Mouse (Mus musculus) CH12.LX (cell line): ENCODE results near the gene Xpa. TPM values are rescaled to one million over a fixed set of nuclear protein-coding genes. Genes with fewer than 3 reads are reported as not detected.

ENCODE experiments used
- DNase-seq: peaks from one replicate; pipeline ENCODE4 v3.0.0-alpha.2; 2013; ENCODE audit errors: extremely low read depth
- H3K27ac ChIP-seq: 2 replicates; pipeline ENCODE4 v1.5.1; 2012; ENCODE audit warnings: low read depth, mild to moderate bottlenecking, control low read depth, moderate library complexity; ENCODE audit not compliant: insufficient read depth
- H3K27me3 ChIP-seq: replicated peaks from 2 replicates; pipeline ENCODE3; 2012; ENCODE audit warnings: inconsistent platforms
- H3K36me3 ChIP-seq, 2 experiments: replicated peaks in 1 of 2; 2 replicates each; pipeline versions ENCODE3 to v1.6.1; 2012; ENCODE audit warnings: inconsistent platforms in 1 of 2, low read length in 1 of 2, mild to moderate bottlenecking in 1 of 2, mixed read lengths in 1 of 2, moderate library complexity in 1 of 2; ENCODE audit not compliant: control insufficient read depth in 1 of 2, insufficient read depth in 1 of 2
- H3K4me1 ChIP-seq, 2 experiments: 2 replicates each; pipeline ENCODE4 v1.6.1; 2012; ENCODE audit warnings: inconsistent platforms in 1 of 2, moderate library complexity in 1 of 2; ENCODE audit not compliant: insufficient read depth in 2 of 2, control insufficient read depth in 1 of 2
- H3K4me2 ChIP-seq: 2 replicates; pipeline ENCODE4 v1.6.1; 2012; ENCODE audit warnings: low read depth, mild to moderate bottlenecking, control low read depth; ENCODE audit not compliant: poor library complexity, insufficient read depth, severe bottlenecking
- H3K4me3 ChIP-seq, 3 experiments: fragments of 150-350 bp in 1 of 3; sonication (generic) in 1 of 3; replicated peaks in 1 of 3; 2 replicates each; pipeline versions ENCODE3 to v1.5.1; 2011 to 2012; ENCODE audit warnings: low read depth in 2 of 3, low read length in 2 of 3, mild to moderate bottlenecking in 2 of 3, moderate library complexity in 2 of 3, control low read depth in 1 of 3, improper control_type of control experiment in 1 of 3, inconsistent platforms in 1 of 3, mixed read lengths in 1 of 3; ENCODE audit not compliant: poor library complexity in 1 of 3
- H3K79me2 ChIP-seq: replicated peaks from 2 replicates; pipeline ENCODE4 v1.6.1; 2012; ENCODE audit warnings: mild to moderate bottlenecking, moderate library complexity; ENCODE audit not compliant: control insufficient read depth, poor library complexity, insufficient read depth, severe bottlenecking; ENCODE audit errors: extremely low read depth
- H3K9ac ChIP-seq: 2 replicates; pipeline ENCODE4 v1.6.1; 2012; ENCODE audit warnings: low read depth, mild to moderate bottlenecking, control low read depth, moderate library complexity; ENCODE audit not compliant: insufficient read depth
- H3K9me3 ChIP-seq: replicated peaks from 2 replicates; pipeline ENCODE3; 2012; ENCODE audit warnings: low read length, inconsistent platforms, mixed read lengths
- BHLHE40 ChIP-seq: IDR thresholded peaks from 2 replicates; pipeline ENCODE4 v1.6.1; 2011; ENCODE audit warnings: mild to moderate bottlenecking, low read depth, low read length, improper control_type of control experiment
- CHD2 ChIP-seq: IDR thresholded peaks from 2 replicates; pipeline ENCODE4 v1.6.1; 2011; ENCODE audit warnings: low read length, improper control_type of control experiment
- CTCF ChIP-seq, 2 experiments: IDR thresholded peaks in 1 of 2; conservative IDR thresholded peaks in 1 of 2; 2 replicates each; pipeline ENCODE4 v1.5.1; 2011 to 2012; ENCODE audit warnings: low read depth in 2 of 2, low read length in 2 of 2, improper control_type of control experiment in 1 of 2, inconsistent platforms in 1 of 2, mild to moderate bottlenecking in 1 of 2, moderate library complexity in 1 of 2
- E2F4 ChIP-seq: IDR thresholded peaks from 2 replicates; pipeline ENCODE4 v1.6.1; 2011; ENCODE audit warnings: low read depth, low read length, improper control_type of control experiment; ENCODE audit not compliant: insufficient replicate concordance
- ELF1 ChIP-seq: IDR thresholded peaks from 2 replicates; pipeline ENCODE4 v1.6.1; 2014; ENCODE audit warnings: low read depth, mild to moderate bottlenecking, inconsistent platforms, low read length, improper control_type of control experiment
- EP300 ChIP-seq: IDR thresholded peaks from 2 replicates; pipeline ENCODE4 v1.6.1; 2011; ENCODE audit warnings: low read length, improper control_type of control experiment
- ETS1 ChIP-seq: conservative IDR thresholded peaks from 2 replicates; pipeline ENCODE4 v1.6.1; 2012; ENCODE audit warnings: low read depth, mild to moderate bottlenecking, inconsistent platforms, low read length, improper control_type of control experiment, moderate library complexity
- GABPA ChIP-seq: IDR thresholded peaks from 2 replicates; pipeline ENCODE4 v1.6.1; 2012; ENCODE audit warnings: low read depth, low read length, improper control_type of control experiment, inconsistent platforms; ENCODE audit not compliant: insufficient replicate concordance
- HCFC1 ChIP-seq: IDR thresholded peaks from 2 replicates; pipeline ENCODE4 v1.6.1; 2012; ENCODE audit warnings: low read depth, mild to moderate bottlenecking, inconsistent platforms, low read length, improper control_type of control experiment
- JUN ChIP-seq: IDR thresholded peaks from 2 replicates; pipeline ENCODE4 v1.6.1; 2011; ENCODE audit warnings: low read depth, mild to moderate bottlenecking, low read length, improper control_type of control experiment, moderate library complexity; ENCODE audit not compliant: insufficient read depth
- JUND ChIP-seq: conservative IDR thresholded peaks from 2 replicates; pipeline ENCODE4 v1.6.1; 2011; ENCODE audit warnings: low read depth, low read length, improper control_type of control experiment
- KAT2A ChIP-seq: IDR thresholded peaks from 2 replicates; pipeline ENCODE4 v1.6.1; 2012; ENCODE audit warnings: low read length, improper control_type of control experiment, inconsistent platforms; ENCODE audit not compliant: insufficient replicate concordance
- MAFK ChIP-seq: IDR thresholded peaks from 2 replicates; pipeline ENCODE4 v1.6.1; 2011; ENCODE audit warnings: low read length, improper control_type of control experiment; ENCODE audit not compliant: insufficient replicate concordance
- MAX ChIP-seq: IDR thresholded peaks from 2 replicates; pipeline ENCODE4 v1.6.1; 2011; ENCODE audit warnings: low read length, improper control_type of control experiment
- MEF2A ChIP-seq: IDR thresholded peaks from 2 replicates; pipeline ENCODE4 v1.6.1; 2014; ENCODE audit warnings: low read depth, mild to moderate bottlenecking, inconsistent platforms, low read length, improper control_type of control experiment, borderline replicate concordance
- MXI1 ChIP-seq: IDR thresholded peaks from 2 replicates; pipeline ENCODE4 v1.6.1; 2011; ENCODE audit warnings: mild to moderate bottlenecking, low read depth, low read length, improper control_type of control experiment
- MYC ChIP-seq: IDR thresholded peaks from 2 replicates; pipeline ENCODE4 v1.6.1; 2011; ENCODE audit warnings: low read depth, mild to moderate bottlenecking, improper control_type of control experiment, low read length
- NELFE ChIP-seq: IDR thresholded peaks from 2 replicates; pipeline ENCODE4 v1.6.1; 2011; ENCODE audit warnings: low read depth, low read length, improper control_type of control experiment
- NRF1 ChIP-seq: IDR thresholded peaks from 2 replicates; pipeline ENCODE4 v1.6.1; 2014; ENCODE audit warnings: low read depth, mild to moderate bottlenecking, inconsistent platforms, low read length, improper control_type of control experiment, moderate library complexity
- POLR2A ChIP-seq: IDR thresholded peaks from 2 replicates; pipeline ENCODE4 v1.6.1; 2011; ENCODE audit warnings: low read depth, mild to moderate bottlenecking, improper control_type of control experiment, low read length
- RAD21 ChIP-seq: IDR thresholded peaks from 2 replicates; pipeline ENCODE4 v1.6.1; 2011; ENCODE audit warnings: low read depth, mild to moderate bottlenecking, low read length, improper control_type of control experiment, moderate library complexity
- RCOR1 ChIP-seq: conservative IDR thresholded peaks from 2 replicates; pipeline ENCODE4 v1.6.1; 2012; ENCODE audit warnings: low read depth, mild to moderate bottlenecking, inconsistent platforms, low read length, improper control_type of control experiment
- SIN3A ChIP-seq: IDR thresholded peaks from 2 replicates; pipeline ENCODE4 v1.6.1; 2012; ENCODE audit warnings: low read length, improper control_type of control experiment, inconsistent platforms
- SMC3 ChIP-seq: IDR thresholded peaks from 2 replicates; pipeline ENCODE4 v1.6.1; 2011; ENCODE audit warnings: low read depth, low read length, improper control_type of control experiment
- TCF12 ChIP-seq: IDR thresholded peaks from 2 replicates; pipeline ENCODE4 v1.6.1; 2014; ENCODE audit warnings: low read depth, mild to moderate bottlenecking, inconsistent platforms, low read length, improper control_type of control experiment
- UBTF ChIP-seq: IDR thresholded peaks from 2 replicates; pipeline ENCODE4 v1.6.1; 2012; ENCODE audit warnings: low read depth, mild to moderate bottlenecking, inconsistent platforms, low read length, improper control_type of control experiment, moderate library complexity
- USF1 ChIP-seq: IDR thresholded peaks from 2 replicates; pipeline ENCODE4 v1.6.1; 2014; ENCODE audit warnings: low read depth, mild to moderate bottlenecking, inconsistent platforms, low read length, improper control_type of control experiment
- ZC3H11A ChIP-seq: IDR thresholded peaks from 2 replicates; pipeline ENCODE4 v1.6.1; 2012; ENCODE audit warnings: low read depth, mild to moderate bottlenecking, inconsistent platforms, low read length, improper control_type of control experiment
- ZMIZ1 ChIP-seq: IDR thresholded peaks from 2 replicates; pipeline ENCODE4 v1.6.1; 2012; ENCODE audit warnings: low read depth, mild to moderate bottlenecking, inconsistent platforms, low read length, improper control_type of control experiment
- ZNF384 ChIP-seq: IDR thresholded peaks from 2 replicates; pipeline ENCODE4 v1.6.1; 2012; ENCODE audit warnings: low read depth, low read length, improper control_type of control experiment, inconsistent platforms
- dilution Hi-C: fragments of 300-500 bp; cut with MboI; formaldehyde crosslinking; loops from 2 replicates; pipeline ENCODE4 v1.14.3; 2020; ENCODE audit warnings: low sequenced_read_pairs; ENCODE audit not compliant: extremely low pct_unique_long_range_greater_than_20kb, extremely low pct_ligation_motif_present
- in situ Hi-C: fragments of 300-500 bp; cut with MboI; formaldehyde crosslinking; loops from 3 replicates; pipeline ENCODE4 v1.14.3; 2019; ENCODE audit warnings: low sequenced_read_pairs, low pct_ligation_motif_present, low pct_unique_long_range_greater_than_20kb, mixed read lengths
- polyA plus RNA-seq: library from polyadenylated mRNA; unstranded; fragments of >175 nt; gene quantifications from 2 replicates; pipeline ENCODE4 v1.2.1, GENCODE M21; 2012; ENCODE audit warnings: low read depth; ENCODE audit not compliant: insufficient read length
- total RNA-seq, 2 experiments: library from RNA; depleted of rRNA; stranded (reverse); fragments of 300-350 nt in 1 of 2; fragments of >200 nt in 1 of 2; gene quantifications; 2 replicates each; pipeline ENCODE4 v1.2.3; 2012 to 2014

Gene Xpa
- total and polyA plus RNA-seq, 3 experiments: 11.2 to 28.8 (median 13.8) TPM

DNA sequence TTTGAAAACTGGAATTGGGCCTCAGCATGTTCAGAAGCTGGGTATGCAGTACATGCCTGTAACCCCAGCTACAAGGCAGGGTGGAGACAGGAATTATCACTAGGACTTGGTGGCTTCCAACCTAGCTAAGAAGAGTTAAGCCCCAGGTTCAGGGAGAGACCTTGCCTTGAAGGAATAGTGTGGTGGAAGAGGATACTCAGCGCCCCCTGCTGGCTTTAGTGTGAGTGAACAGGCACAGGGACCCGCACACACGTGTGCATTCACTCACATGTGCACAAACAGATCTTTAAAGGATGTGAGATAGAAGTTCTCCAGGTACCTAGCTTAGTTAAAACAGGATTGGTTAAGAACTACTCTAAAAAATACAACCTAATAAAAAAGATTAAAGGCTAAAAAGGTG is 51.8 kb downstream of the Xpa start:
- H3K9me3 ChIP-seq: no peaks in the 10 kb centered on the region
- H3K9ac ChIP-seq: no peak overlapping the region
- H3K79me2 ChIP-seq: peaks cover 52% of the 10 kb centered on the region
- peak; percentile 36 for DNase-seq
- TF ChIP-seq POLR2A (no peak), CTCF (conservative IDR thresholded peaks at IDR 0.05 in 1 of 2, IDR thresholded peaks at IDR 0.05 in 1 of 2; ENCODE audit: low read depth in 2 of 2, low read length in 2 of 2) (peak; percentile 39 to 51; a peak in 3 of 4 replicates), ZNF384 (no peak), MAFK (no peak)
- peaks cover 0 to 15% of the 10 kb centered on the region in 2 experiments; a peak in 2 of 4 replicates for H3K4me1 ChIP-seq
- peaks cover 17 to 68% of the 10 kb centered on the region in 2 experiments for H3K36me3 ChIP-seq
- in situ Hi-C loops (no loop called here), dilution Hi-C loops (no loop called here)
- no peak overlapping the region for H3K4me3 ChIP-seq
- no peaks in the 10 kb centered on the region for H3K27me3 ChIP-seq
- H3K4me2 ChIP-seq: no peak overlapping the region
- no peak overlapping the region for H3K27ac ChIP-seq

DNA sequence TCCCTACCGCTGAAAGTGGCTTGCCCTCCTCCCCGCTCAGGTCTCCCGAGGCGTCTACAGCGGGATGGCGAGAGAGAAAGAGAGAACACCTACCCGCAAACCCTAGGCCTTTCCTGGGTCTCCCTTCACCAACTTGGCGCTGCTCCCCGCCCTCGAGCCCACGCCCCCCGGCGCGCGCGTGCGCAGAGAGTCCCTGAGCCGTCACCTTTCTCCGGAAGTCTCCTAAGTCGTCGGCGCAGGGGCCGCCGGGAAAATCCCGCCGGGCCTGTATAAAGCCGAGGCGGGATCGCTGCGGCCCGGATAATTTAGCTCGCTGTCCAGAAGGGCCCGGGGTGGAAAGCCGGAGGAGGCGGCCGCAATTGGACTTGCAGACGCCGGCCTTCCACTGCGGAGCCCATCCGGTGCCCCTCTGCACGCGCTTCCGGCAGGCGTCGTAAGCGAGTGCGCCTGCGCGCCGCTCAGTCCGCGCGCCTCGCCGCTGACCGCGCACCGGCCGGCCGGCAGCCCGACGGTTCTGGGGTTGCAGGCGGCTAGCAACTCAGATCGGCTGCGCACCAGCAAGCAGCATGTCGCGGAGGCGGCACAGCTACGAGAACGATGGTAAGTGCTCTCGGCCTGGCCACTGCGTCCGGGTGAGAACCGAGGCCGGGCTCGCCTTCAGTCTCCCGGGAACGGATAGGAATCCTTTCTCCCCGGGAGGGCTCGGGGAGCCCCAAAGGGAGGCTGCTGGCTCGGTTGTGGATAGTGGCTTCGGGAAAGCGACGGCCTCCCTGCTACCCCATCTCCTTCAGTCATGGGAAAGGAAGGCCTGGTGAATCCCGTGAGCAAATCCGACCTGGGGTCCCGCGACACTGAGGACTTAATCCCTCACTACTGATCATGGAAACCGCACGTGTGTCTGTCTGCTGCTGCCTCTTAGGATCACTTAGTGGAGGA is 57.6 kb downstream of the Xpa start, which contains the start of the genes Ncbp1 and Tstd2:
Ncbp1 (plus strand) TSS at position 327 of the 936 bp plus-strand sequence.
Tstd2 (minus strand) TSS at position 408 of the 936 bp plus-strand sequence.
- Histone ChIP-seq H3K9ac (peak within 1 kb of the TSS; percentile 98), H3K27ac (peak within 1 kb of the TSS; percentile 75), H3K9me3 (no peaks in the 10 kb centered on the region), H3K36me3 (peaks cover 9 to 46% of the 10 kb centered on the region in 2 experiments), H3K4me2 (peak within 1 kb of the TSS; percentile 93), H3K4me1 (peaks cover 0 to 30% of the 10 kb centered on the region in 2 experiments; a peak in 2 of 4 replicates), H3K27me3 (no peaks in the 10 kb centered on the region), H3K4me3 (peak within 1 kb of the TSS; percentile 90 to 98 (median 95)), H3K79me2 (peaks cover 53% of the 10 kb centered on the region)
- dilution Hi-C loops (no loop called here), in situ Hi-C loops (no loop called here)
- DNase-seq: peak; percentile 82
- TF ChIP-seq GABPA (no peak; the same call in 1 of the 2 replicates), JUN (no peak), NRF1 (peak; percentile 90), ELF1 (peak; percentile 88), MAFK (no peak), RAD21 (no peak), TCF12 (peak; percentile 87), EP300 (no peak), JUND (no peak), USF1 (no peak), MXI1 (peak; percentile 57), MEF2A (no peak; the same call in 1 of the 2 replicates), CHD2 (no peak; the same call in 1 of the 2 replicates), MYC (peak; percentile 36; the same call in 1 of the 2 replicates), RCOR1 (no peak), ETS1 (no peak), NELFE (peak; percentile 66; the same call in 1 of the 2 replicates), SMC3 (no peak), UBTF (peak; percentile 81), ZC3H11A (no peak), KAT2A (peak; percentile 37; the same call in 1 of the 2 replicates), E2F4 (no peak), MAX (no peak; the same call in 1 of the 2 replicates), ZNF384 (no peak), BHLHE40 (peak; percentile 19; the same call in 1 of the 2 replicates), ZMIZ1 (peak; percentile 91), SIN3A (no peak; the same call in none of the 2 replicates), HCFC1 (peak; percentile 82)
